Mouse (Mus musculus): ENCODE data around the gene Aldh1l2.

Aldh1l2 gene

GRCm38 (mm10) chr10:83457531-83457930, 76.4 kb downstream of the Aldh1l2 start:
- DNase-seq (ENCODE audit: low read depth, low spot score) = no peak

- no peak for DNase-seq (ENCODE audit: low read depth, low spot score)
Observed at GRCm38 (mm10) chr10:83448582-83448981, 85.4 kb downstream of the Aldh1l2 start.

Data from retina, adult 2 months (tissue).